Mouse (Mus musculus): ENCODE results near the gene Ppp1r26.
A peak's percentile ranks its signal among the peaks of the same experiment; 100 is the strongest.

Ppp1r26 gene

GRCm38 (mm10) chr2:28427226-28427625 lies 19.4 kb upstream of the Ppp1r26 start:
- H3K36me3 ChIP-seq (ENCODE audit: insufficient read depth, low read length), result no peaks in the 10 kb centered on the region
- no peak overlapping the region for H3K4me3 ChIP-seq (replicated peaks; ENCODE audit: low read length)
- TF ChIP-seq NANOG (IDR thresholded peaks at IDR 0.05; ENCODE audit: borderline replicate concordance, low read length) (no peak), POU5F1 (IDR thresholded peaks at IDR 0.05; ENCODE audit: borderline replicate concordance, low read length) (no peak), CTCF (conservative IDR thresholded peaks at IDR 0.05; ENCODE audit: low read length) (no peak)
- H3K27me3 ChIP-seq (ENCODE audit: insufficient read depth, low read length), result no peaks in the 10 kb centered on the region
- peaks cover 24% of the 10 kb centered on the region for H3K9me3 ChIP-seq (ENCODE audit: low read length)
- H3K4me1 ChIP-seq (replicated peaks; ENCODE audit: low read depth, low read length), result 0 out of 2 replicates have a peak, but pooled peaks cover 3% of the 10 kb centered on the region

GRCm38 (mm10) chr2:28430846-28431245 lies 15.8 kb upstream of the Ppp1r26 start:
- H3K4me3 ChIP-seq (replicated peaks; ENCODE audit: low read length), result no peak overlapping the region
- H3K27me3 ChIP-seq (ENCODE audit: insufficient read depth, low read length), result no peaks in the 10 kb centered on the region
- peaks cover 24% of the 10 kb centered on the region for H3K9me3 ChIP-seq (ENCODE audit: low read length)
- no peaks in the 10 kb centered on the region for H3K36me3 ChIP-seq (ENCODE audit: insufficient read depth, low read length)
- peaks cover 9% of the 10 kb centered on the region for H3K4me1 ChIP-seq (replicated peaks; ENCODE audit: low read depth, low read length)
- TF ChIP-seq CTCF (conservative IDR thresholded peaks at IDR 0.05; ENCODE audit: low read length), result no peak
- TF ChIP-seq POU5F1 (IDR thresholded peaks at IDR 0.05; ENCODE audit: borderline replicate concordance, low read length), result no peak
- no peak for TF ChIP-seq NANOG (IDR thresholded peaks at IDR 0.05; ENCODE audit: borderline replicate concordance, low read length)

- H3K4me1 ChIP-seq (replicated peaks; ENCODE audit: low read depth, low read length), result peaks cover 9% of the 10 kb centered on the region
- peaks cover 24% of the 10 kb centered on the region for H3K9me3 ChIP-seq (ENCODE audit: low read length)
- TF ChIP-seq CTCF (conservative IDR thresholded peaks at IDR 0.05; ENCODE audit: low read length) (no peak), NANOG (IDR thresholded peaks at IDR 0.05; ENCODE audit: borderline replicate concordance, low read length) (no peak), POU5F1 (IDR thresholded peaks at IDR 0.05; ENCODE audit: borderline replicate concordance, low read length) (no peak)
- H3K4me3 ChIP-seq (replicated peaks; ENCODE audit: low read length), result no peak overlapping the region
- no peaks in the 10 kb centered on the region for H3K36me3 ChIP-seq (ENCODE audit: insufficient read depth, low read length)
- H3K27me3 ChIP-seq (ENCODE audit: insufficient read depth, low read length), result no peaks in the 10 kb centered on the region
Observed at GRCm38 (mm10) chr2:28432811-28433210, 13.8 kb upstream of the Ppp1r26 start.

GRCm38 (mm10) chr2:28433512-28433911 lies 13.1 kb upstream of the Ppp1r26 start:
- no peaks in the 10 kb centered on the region for H3K36me3 ChIP-seq (ENCODE audit: insufficient read depth, low read length)
- no peaks in the 10 kb centered on the region for H3K27me3 ChIP-seq (ENCODE audit: insufficient read depth, low read length)
- peaks cover 24% of the 10 kb centered on the region for H3K9me3 ChIP-seq (ENCODE audit: low read length)
- H3K4me1 ChIP-seq (replicated peaks; ENCODE audit: low read depth, low read length), result peaks cover 9% of the 10 kb centered on the region
- H3K4me3 ChIP-seq (replicated peaks; ENCODE audit: low read length), result no peak overlapping the region
- TF ChIP-seq NANOG (IDR thresholded peaks at IDR 0.05; ENCODE audit: borderline replicate concordance, low read length), result no peak
- TF ChIP-seq CTCF (conservative IDR thresholded peaks at IDR 0.05; ENCODE audit: low read length), result no peak
- no peak for TF ChIP-seq POU5F1 (IDR thresholded peaks at IDR 0.05; ENCODE audit: borderline replicate concordance, low read length)

GRCm38 (mm10) chr2:28435401-28435800 lies 11.2 kb upstream of the Ppp1r26 start:
- H3K9me3 ChIP-seq (ENCODE audit: low read length), result peaks cover 7% of the 10 kb centered on the region
- TF ChIP-seq NANOG (IDR thresholded peaks at IDR 0.05; ENCODE audit: borderline replicate concordance, low read length) (no peak), POU5F1 (IDR thresholded peaks at IDR 0.05; ENCODE audit: borderline replicate concordance, low read length) (no peak), CTCF (conservative IDR thresholded peaks at IDR 0.05; ENCODE audit: low read length) (no peak)
- peaks cover 17% of the 10 kb centered on the region for H3K4me1 ChIP-seq (replicated peaks; ENCODE audit: low read depth, low read length)
- H3K36me3 ChIP-seq (ENCODE audit: insufficient read depth, low read length), result no peaks in the 10 kb centered on the region
- no peak overlapping the region for H3K4me3 ChIP-seq (replicated peaks; ENCODE audit: low read length)
- no peaks in the 10 kb centered on the region for H3K27me3 ChIP-seq (ENCODE audit: insufficient read depth, low read length)

- Histone ChIP-seq H3K27me3 (ENCODE audit: insufficient read depth, low read length) (peaks cover 23% of the 10 kb centered on the region), H3K4me3 (replicated peaks; ENCODE audit: low read length) (no peak overlapping the region), H3K4me1 (replicated peaks; ENCODE audit: low read depth, low read length) (peaks cover 31% of the 10 kb centered on the region), H3K36me3 (ENCODE audit: insufficient read depth, low read length) (no peaks in the 10 kb centered on the region), H3K9me3 (ENCODE audit: low read length) (no peaks in the 10 kb centered on the region)
- TF ChIP-seq NANOG (IDR thresholded peaks at IDR 0.05; ENCODE audit: borderline replicate concordance, low read length), result no peak
- no peak for TF ChIP-seq CTCF (conservative IDR thresholded peaks at IDR 0.05; ENCODE audit: low read length)
- no peak for TF ChIP-seq POU5F1 (IDR thresholded peaks at IDR 0.05; ENCODE audit: borderline replicate concordance, low read length)
Observed at GRCm38 (mm10) chr2:28440842-28441241, 5.8 kb upstream of the Ppp1r26 start.

- Histone ChIP-seq H3K27me3 (ENCODE audit: insufficient read depth, low read length) (peaks cover 59% of the 10 kb centered on the region), H3K4me1 (replicated peaks; ENCODE audit: low read depth, low read length) (peaks cover 35% of the 10 kb centered on the region), H3K36me3 (ENCODE audit: insufficient read depth, low read length) (peaks cover 3% of the 10 kb centered on the region; the same call in 1 of the 2 replicates), H3K4me3 (replicated peaks; ENCODE audit: low read length) (no peak overlapping the region), H3K9me3 (ENCODE audit: low read length) (no peaks in the 10 kb centered on the region)
- TF ChIP-seq CTCF (conservative IDR thresholded peaks at IDR 0.05; ENCODE audit: low read length) (no peak), POU5F1 (IDR thresholded peaks at IDR 0.05; ENCODE audit: borderline replicate concordance, low read length) (no peak), NANOG (IDR thresholded peaks at IDR 0.05; ENCODE audit: borderline replicate concordance, low read length) (no peak)
Observed at GRCm38 (mm10) chr2:28445082-28445481, 1.5 kb upstream of the Ppp1r26 start.

GRCm38 (mm10) chr2:28446181-28446514 lies 452 bp upstream of the Ppp1r26 start:
- H3K36me3 ChIP-seq (ENCODE audit: insufficient read depth, low read length), result peaks cover 3% of the 10 kb centered on the region; the same call in 1 of the 2 replicates
- peaks cover 69% of the 10 kb centered on the region for H3K27me3 ChIP-seq (ENCODE audit: insufficient read depth, low read length)
- no peak for TF ChIP-seq CTCF (conservative IDR thresholded peaks at IDR 0.05; ENCODE audit: low read length)
- no peak for TF ChIP-seq POU5F1 (IDR thresholded peaks at IDR 0.05; ENCODE audit: borderline replicate concordance, low read length)
- TF ChIP-seq NANOG (IDR thresholded peaks at IDR 0.05; ENCODE audit: borderline replicate concordance, low read length), result no peak
- H3K4me1 ChIP-seq (replicated peaks; ENCODE audit: low read depth, low read length), result peaks cover 31% of the 10 kb centered on the region
- no peaks in the 10 kb centered on the region for H3K9me3 ChIP-seq (ENCODE audit: low read length)
- peak overlapping the region; percentile 84 for H3K4me3 ChIP-seq (replicated peaks; ENCODE audit: low read length)

GRCm38 (mm10) chr2:28447315-28447670 lies 693 bp downstream of the Ppp1r26 start:
- Histone ChIP-seq H3K27me3 (ENCODE audit: insufficient read depth, low read length) (peaks cover 80% of the 10 kb centered on the region), H3K9me3 (ENCODE audit: low read length) (no peaks in the 10 kb centered on the region)
- TF ChIP-seq CTCF (conservative IDR thresholded peaks at IDR 0.05; ENCODE audit: low read length), result no peak
- no peak for TF ChIP-seq POU5F1 (IDR thresholded peaks at IDR 0.05; ENCODE audit: borderline replicate concordance, low read length)
- TF ChIP-seq NANOG (IDR thresholded peaks at IDR 0.05; ENCODE audit: borderline replicate concordance, low read length), result no peak

More at GRCm38 (mm10) chr2:28447315-28447670, 693 bp downstream of the Ppp1r26 start:
- Histone ChIP-seq H3K4me1 (replicated peaks; ENCODE audit: low read depth, low read length) (peaks cover 20% of the 10 kb centered on the region), H3K36me3 (ENCODE audit: insufficient read depth, low read length) (peaks cover 3% of the 10 kb centered on the region; the same call in 1 of the 2 replicates), H3K4me3 (replicated peaks; ENCODE audit: low read length) (peak overlapping the region; percentile 84)
